Mouse (Mus musculus) monocyte, adult 5-6 weeks (primary cell): ENCODE data around the gene Gm9195. TPM values are rescaled to one million over a fixed set of nuclear protein-coding genes. Genes with fewer than 3 reads are reported as not detected.

ENCODE experiments used
- ATAC-seq: fragments of 153-309, 156-312 bp; replicated peaks from 2 replicates; pipeline ENCODE4 v1.8.0; 2017; ENCODE audit warnings: mild to moderate bottlenecking; ENCODE audit not compliant: low TSS enrichment, insufficient number of reproducible peaks, severe bottlenecking, poor library complexity, low FRiP score
- total RNA-seq: library from RNA; stranded (forward); fragments of 200-1000, 200-491, 200-594 nt; gene quantifications from 3 replicates; pipeline ENCODE4 v1.2.3, GENCODE M21; 2017

The Gm9195 gene
- total RNA-seq = not detected in 3 replicates

GRCm38 (mm10) chr14:72491738-72492137, at the start of gene Gm9195:
TSS of gene Gm9195 (minus strand) at chr14:72491838.
- ATAC-seq = no peak

DNA sequence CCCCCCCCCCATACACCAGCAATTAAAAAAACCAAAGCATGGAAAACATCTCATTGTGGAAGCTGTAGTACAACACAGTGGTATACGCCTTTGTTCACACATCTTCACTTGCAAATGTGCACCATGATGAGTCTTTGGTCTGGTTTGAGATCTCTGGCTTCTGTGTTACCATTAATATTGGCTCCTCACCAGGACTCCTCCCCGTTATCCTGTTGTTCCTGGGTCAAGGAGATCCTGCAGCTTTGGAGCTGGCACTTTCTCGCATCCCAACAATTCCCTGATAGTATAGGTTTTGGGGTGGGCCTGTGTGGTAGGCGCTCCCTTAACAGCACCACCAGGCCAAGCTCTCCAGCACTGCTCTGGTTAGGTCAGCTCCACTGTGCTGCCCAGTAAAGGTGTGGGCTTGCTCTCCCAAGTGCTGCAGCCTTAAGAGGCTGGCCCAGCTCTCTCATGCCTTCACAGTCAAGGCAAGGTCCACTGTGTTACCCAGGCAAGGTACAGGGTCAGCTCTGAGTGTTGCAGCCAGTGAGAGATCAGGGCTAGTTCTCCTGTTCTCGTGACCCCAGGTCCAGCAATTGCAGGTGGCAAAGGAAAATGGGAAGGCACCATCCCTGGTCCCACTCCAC, 44.9 kb upstream of the Gm9195 start:
- no peak for ATAC-seq

DNA sequence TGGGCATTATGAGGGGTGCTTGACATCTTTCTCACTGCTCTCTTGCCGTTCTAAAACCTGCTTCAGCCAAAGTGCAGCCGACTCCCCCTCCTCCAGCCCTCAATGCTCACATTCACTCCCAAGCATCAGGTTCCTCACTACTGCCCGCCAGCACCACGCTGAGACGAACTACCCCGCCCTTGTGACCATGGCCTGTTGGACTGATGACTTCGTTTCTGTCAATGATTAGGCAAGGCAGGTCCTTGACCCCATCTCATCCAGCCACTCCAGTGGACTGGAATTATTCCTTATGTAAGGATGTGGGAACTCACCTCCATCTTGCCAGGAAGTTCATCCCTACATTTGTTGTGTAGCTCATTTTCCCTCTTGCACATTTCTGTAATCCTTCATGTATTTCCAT, 42.2 kb upstream of the Gm9195 start:
- no peak for ATAC-seq

GRCm38 (mm10) chr14:72532028-72532917, 40.6 kb upstream of the Gm9195 start:
- no peak for ATAC-seq

- ATAC-seq = no peak
Measured at GRCm38 (mm10) chr14:72527126-72527525, 35.5 kb upstream of the Gm9195 start.

- ATAC-seq = no peak
Measured at GRCm38 (mm10) chr14:72519561-72519960, 27.9 kb upstream of the Gm9195 start.

GRCm38 (mm10) chr14:72518786-72519185, 27.1 kb upstream of the Gm9195 start:
- no peak for ATAC-seq

- ATAC-seq = no peak
Measured at GRCm38 (mm10) chr14:72516376-72516775, 24.7 kb upstream of the Gm9195 start.

- ATAC-seq = no peak
Measured at GRCm38 (mm10) chr14:72506723-72507420, 15.2 kb upstream of the Gm9195 start.

- ATAC-seq = no peak
Measured at GRCm38 (mm10) chr14:72506018-72506722, 14.5 kb upstream of the Gm9195 start.

DNA sequence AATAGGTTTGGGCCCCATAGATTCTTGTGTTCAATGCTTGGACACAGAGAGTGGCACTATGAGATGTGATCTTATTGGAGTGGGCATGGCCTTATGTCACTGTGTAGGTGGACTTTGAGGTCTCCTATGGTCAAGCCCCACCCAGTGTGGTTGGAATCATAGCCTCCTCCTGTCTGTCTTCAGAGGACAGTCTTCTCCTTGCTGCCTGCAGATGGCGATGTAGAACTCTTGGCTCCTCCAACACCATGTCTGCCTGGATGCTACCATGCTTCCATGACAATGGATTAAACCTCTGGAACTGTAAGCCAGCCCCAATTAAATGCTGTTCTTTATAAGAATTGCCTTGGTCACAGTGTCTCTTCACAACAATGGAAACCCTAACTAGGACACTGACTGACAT, 13.3 kb upstream of the Gm9195 start:
- ATAC-seq = no peak

DNA sequence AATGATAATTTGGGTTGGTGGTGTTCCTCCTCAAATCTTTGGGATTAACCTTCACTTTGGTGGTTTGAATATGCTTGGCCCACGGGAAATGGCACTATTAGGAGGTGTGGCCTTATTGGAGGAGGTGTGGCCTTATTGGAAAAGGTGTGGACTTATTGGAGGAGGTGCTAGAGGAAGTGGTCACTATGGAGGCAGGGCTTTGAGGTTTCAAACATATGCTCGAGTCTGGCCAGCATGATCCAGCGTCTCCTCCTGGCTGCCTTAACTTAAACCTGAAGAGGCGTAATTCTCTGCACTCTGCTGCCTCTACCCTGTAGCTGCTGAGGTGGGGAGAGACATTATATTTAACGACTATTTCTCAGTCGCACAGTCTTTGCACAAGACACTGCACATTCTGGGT, 11.6 kb upstream of the Gm9195 start:
- no peak for ATAC-seq

- no peak for ATAC-seq
Measured at GRCm38 (mm10) chr14:72493775-72494174, 2.1 kb upstream of the Gm9195 start.

- ATAC-seq = no peak
Measured at GRCm38 (mm10) chr14:72490367-72490766, 1.3 kb downstream of the Gm9195 start.

- ATAC-seq = no peak
Measured at GRCm38 (mm10) chr14:72474501-72474900, 17.1 kb downstream of the Gm9195 start.

- no peak for ATAC-seq
Measured at GRCm38 (mm10) chr14:72468429-72468828, 23.2 kb downstream of the Gm9195 start.

- no peak for ATAC-seq
Measured at GRCm38 (mm10) chr14:72466384-72466783, 25.3 kb downstream of the Gm9195 start.

DNA sequence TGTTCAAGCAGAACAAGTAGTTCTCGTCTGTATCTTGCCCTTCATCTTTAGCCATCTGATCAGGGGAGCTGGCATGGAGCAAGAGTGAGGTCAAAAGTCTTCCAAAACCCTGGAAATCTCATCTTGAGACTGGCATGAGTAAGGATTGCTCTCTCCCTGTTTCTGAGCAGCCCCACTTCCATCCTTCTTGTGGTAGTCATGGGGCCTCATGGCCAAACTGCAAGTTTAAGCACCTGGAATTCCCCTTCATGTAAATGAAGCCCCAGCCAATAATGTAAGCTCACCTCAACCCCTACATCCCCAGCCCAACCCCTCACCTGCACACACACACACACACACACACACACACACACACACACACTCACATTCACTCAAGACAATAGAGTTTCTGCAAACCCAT, 30.0 kb downstream of the Gm9195 start:
- ATAC-seq = no peak

DNA sequence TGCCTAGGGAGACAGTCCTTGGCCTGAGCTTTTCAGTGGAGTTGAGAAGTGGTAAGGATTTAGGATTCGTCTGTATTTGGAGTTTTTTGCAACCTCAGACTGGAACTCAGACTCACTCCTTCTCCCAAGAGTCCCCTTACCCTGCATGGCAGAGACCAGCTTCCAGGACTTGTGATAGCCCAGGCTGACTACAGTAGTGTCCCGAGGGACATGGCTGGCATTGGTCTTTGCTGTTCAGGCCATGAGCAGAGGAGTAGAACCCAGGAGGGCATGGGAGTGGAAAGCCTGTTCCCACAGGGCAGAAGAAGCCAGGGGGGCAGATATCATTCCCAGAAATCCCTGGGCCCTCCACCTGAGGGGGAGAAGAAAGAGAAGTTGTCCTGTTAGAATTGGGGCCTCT, 31.3 kb downstream of the Gm9195 start:
- ATAC-seq = no peak
